Mouse (Mus musculus) embryonic fibroblast, embryonic 13.5 days (primary cell): ENCODE data around the gene Arhgef10l. TPM values are rescaled to one million over a fixed set of nuclear protein-coding genes. Genes with fewer than 3 reads are reported as not detected.
A peak's percentile ranks its signal among the peaks of the same experiment; 100 is the strongest.

Source experiments
- H3K27ac ChIP-seq: 2 replicates; pipeline ENCODE4 v1.5.1; 2012; ENCODE audit warnings: low read length, control low read depth, inconsistent platforms; ENCODE audit not compliant: insufficient read depth
- H3K4me1 ChIP-seq: 2 replicates; pipeline ENCODE4 v1.6.1; 2011; ENCODE audit warnings: low read length; ENCODE audit not compliant: control insufficient read depth, insufficient read depth
- H3K4me3 ChIP-seq: 2 replicates; pipeline ENCODE4 v1.5.1; 2011; ENCODE audit warnings: mild to moderate bottlenecking, control low read depth, low read length; ENCODE audit not compliant: insufficient read depth
- CTCF ChIP-seq: IDR thresholded peaks from 2 replicates; pipeline ENCODE4 v1.5.1; 2011; ENCODE audit warnings: mild to moderate bottlenecking, control low read depth, low read length, moderate library complexity, borderline replicate concordance; ENCODE audit not compliant: insufficient read depth
- POLR2A ChIP-seq: IDR thresholded peaks from 2 replicates; pipeline ENCODE4 v1.6.1; 2011; ENCODE audit warnings: low read depth, mild to moderate bottlenecking, control low read depth, low read length, moderate library complexity
- polyA plus RNA-seq: library from polyadenylated mRNA; stranded (reverse); fragments of >200 nt; gene quantifications from 2 replicates; pipeline ENCODE4 v1.2.4, GENCODE M21; 2011; ENCODE audit warnings: low read depth; ENCODE audit not compliant: missing spikeins, insufficient read length

The Arhgef10l gene
- polyA plus RNA-seq, 1 experiment: 12.6 TPM

GRCm38 (mm10) chr4:140703636-140704035 lies 37.8 kb upstream of the Arhgef10l start:
- H3K4me3 ChIP-seq: peak overlapping the region; percentile 91
- H3K27ac ChIP-seq: peak overlapping the region; percentile 57; the same call in 1 of the 2 replicates
- H3K4me1 ChIP-seq: peaks cover 12% of the 10 kb centered on the region
- TF ChIP-seq CTCF: no peak
- no peak for TF ChIP-seq POLR2A

- Histone ChIP-seq H3K4me1 (peaks cover 12% of the 10 kb centered on the region), H3K27ac (peak overlapping the region; percentile 57), H3K4me3 (peak overlapping the region; percentile 91)
- no peak for TF ChIP-seq CTCF
- no peak for TF ChIP-seq POLR2A
Measured at GRCm38 (mm10) chr4:140702611-140703327, 37.0 kb upstream of the Arhgef10l start.

- no peak for TF ChIP-seq CTCF
- no peak for TF ChIP-seq POLR2A
- Histone ChIP-seq H3K27ac (peak overlapping the region; percentile 95), H3K4me3 (peak overlapping the region; percentile 97), H3K4me1 (peaks cover 12% of the 10 kb centered on the region)
Measured at GRCm38 (mm10) chr4:140701716-140702561, 36.1 kb upstream of the Arhgef10l start.

- H3K27ac ChIP-seq: peak overlapping the region; percentile 99
- TF ChIP-seq POLR2A (peak; percentile 61), CTCF (no peak)
- peaks cover 13% of the 10 kb centered on the region for H3K4me1 ChIP-seq
- peak overlapping the region; percentile 97 for H3K4me3 ChIP-seq
Measured at GRCm38 (mm10) chr4:140701049-140701715, 35.4 kb upstream of the Arhgef10l start.

GRCm38 (mm10) chr4:140700269-140701018 lies 34.6 kb upstream of the Arhgef10l start, which contains the start of gene Rcc2:
Gene Rcc2, plus strand, starts transcription at chr4:140700541.
- Histone ChIP-seq H3K4me3 (peak within 1 kb of the TSS; percentile 97), H3K27ac (peak within 1 kb of the TSS; percentile 99), H3K4me1 (peaks cover 16% of the 10 kb centered on the region)
- TF ChIP-seq POLR2A: 0 out of 2 replicates have a peak, but pooled peaks have one; percentile 54
- TF ChIP-seq CTCF: no peak

GRCm38 (mm10) chr4:140699441-140700127 lies 33.8 kb upstream of the Arhgef10l start:
- peaks cover 14% of the 10 kb centered on the region for H3K4me1 ChIP-seq
- peak overlapping the region; percentile 99 for H3K27ac ChIP-seq
- TF ChIP-seq CTCF (no peak), POLR2A (peak; percentile 69)
- H3K4me3 ChIP-seq: peak overlapping the region; percentile 38

GRCm38 (mm10) chr4:140695675-140696585 lies 30.1 kb upstream of the Arhgef10l start:
- H3K4me1 ChIP-seq: peaks cover 6% of the 10 kb centered on the region
- H3K27ac ChIP-seq: no peak overlapping the region; the same call in 1 of the 2 replicates
- H3K4me3 ChIP-seq: no peak overlapping the region
- no peak for TF ChIP-seq CTCF
- TF ChIP-seq POLR2A: no peak

GRCm38 (mm10) chr4:140695146-140695545 lies 29.3 kb upstream of the Arhgef10l start:
- Histone ChIP-seq H3K4me1 (peaks cover 6% of the 10 kb centered on the region), H3K4me3 (no peak overlapping the region), H3K27ac (no peak overlapping the region)
- TF ChIP-seq CTCF (no peak), POLR2A (no peak)
